Mouse (Mus musculus) testis, adult 2 months (tissue): ENCODE data around the gene Alox5.

Experiments
- CTCF ChIP-seq: fragments of 200-500 bp; IDR thresholded peaks from 2 replicates; pipeline ENCODE4 v1.5.1; 2012; ENCODE audit warnings: low read depth, mild to moderate bottlenecking, inconsistent platforms, low read length, moderate library complexity; ENCODE audit not compliant: control insufficient read depth, insufficient read depth, insufficient replicate concordance
- POLR2A ChIP-seq: fragments of 200-500 bp; IDR thresholded peaks from 2 replicates; pipeline ENCODE4 v1.6.1; 2012; ENCODE audit warnings: low read depth, mild to moderate bottlenecking, inconsistent platforms, low read length, moderate library complexity; ENCODE audit not compliant: control insufficient read depth

GRCm38 (mm10) chr6:116416000-116416552 is 44.9 kb downstream of the Alox5 start:
- TF ChIP-seq CTCF (no peak), POLR2A (no peak)
